Mouse (Mus musculus) brain, embryonic 18.5 days (tissue): ENCODE measurements at regions not wholly inside any gene's neighbourhood (a gene's known extent, or its start where the extent isn't known, plus 50 kb on each side); places are given as distances from the start of the nearest gene placed in this dataset.
"Not testable (repeated sequence)": the region's sequence is repeated elsewhere in the genome, so short reads cannot be mapped to it uniquely, and the experiment has no call there.

ENCODE experiments used
- DNase-seq: peaks from one replicate; pipeline ENCODE4 v3.0.0-alpha.2; 2012; ENCODE audit warnings: low read depth, low spot score

DNA sequence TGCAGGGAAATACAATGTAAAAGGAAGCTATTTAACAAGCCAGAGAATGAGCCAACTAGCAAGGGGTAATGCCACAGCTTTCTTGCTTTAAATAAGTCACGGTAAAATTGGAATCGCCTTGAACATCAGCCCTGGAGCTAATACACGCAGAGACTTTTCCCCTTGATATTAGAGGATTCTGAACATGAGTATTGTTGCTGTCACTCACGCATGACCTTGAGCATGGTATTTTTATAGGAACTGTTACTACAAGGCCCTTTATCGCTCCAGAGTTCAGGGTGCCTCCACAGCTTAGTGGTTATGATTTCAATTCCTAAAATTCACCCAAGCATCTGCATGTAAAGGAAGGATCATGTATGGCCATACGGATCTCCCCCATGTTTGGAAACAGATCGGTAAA is 161.7 kb downstream of the Vegfc start:
- not testable (repeated sequence) for DNase-seq

- no peak for DNase-seq
Observed at GRCm38 (mm10) chr8:54255434-54255833, 178.0 kb downstream of the Vegfc start.

DNA sequence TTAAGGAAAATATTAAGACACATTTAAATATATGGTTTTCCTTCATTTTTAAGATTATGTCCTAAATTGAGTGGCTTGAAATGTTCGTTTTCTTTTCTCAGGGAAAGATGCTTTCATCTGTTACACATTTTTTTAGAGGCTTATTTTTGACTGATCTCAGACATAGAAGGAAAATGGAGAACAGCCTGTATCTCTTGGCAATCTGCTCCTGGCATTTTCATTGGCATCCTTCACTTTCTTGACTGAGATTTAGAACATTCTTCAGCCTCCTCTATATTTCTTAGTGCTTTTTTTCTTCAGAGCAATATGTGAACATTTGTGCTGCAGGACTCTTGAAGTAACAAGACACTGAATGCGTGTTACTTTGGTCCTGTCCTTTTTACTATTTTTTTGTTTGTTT is 192.7 kb downstream of the Vegfc start:
- peak; percentile 55 for DNase-seq

- no peak for DNase-seq
Observed at GRCm38 (mm10) chr8:54273080-54273479, 195.7 kb downstream of the Vegfc start.

DNA sequence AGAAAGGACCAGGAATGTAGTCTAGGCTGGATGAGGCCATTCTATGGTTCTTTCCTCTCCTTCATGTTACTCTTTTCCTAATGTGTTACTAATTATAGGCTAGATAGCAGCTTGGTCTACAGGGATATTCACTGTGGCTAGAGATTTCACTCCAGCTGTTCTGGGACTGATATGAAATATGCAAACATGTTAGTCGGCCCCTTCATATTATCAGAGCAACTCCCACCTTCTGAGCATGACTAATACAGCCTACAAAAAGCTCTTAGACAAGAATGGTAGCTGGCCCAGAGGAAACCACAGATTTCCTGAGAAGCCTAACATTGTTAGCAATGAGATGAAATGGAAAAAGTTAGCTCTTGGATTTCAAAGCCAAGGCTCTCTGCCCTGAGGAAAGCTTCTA is 198.1 kb downstream of the Vegfc start:
- no peak for DNase-seq
